Mouse (Mus musculus) hindbrain, embryonic 10.5 days (tissue): Measurements from ENCODE around the gene Frmd8. TPM values are rescaled to one million over a fixed set of nuclear protein-coding genes. Genes with fewer than 3 reads are reported as not detected.

Source experiments
- DNase-seq: peaks from one replicate; pipeline ENCODE4 v3.0.0-alpha.2; 2017; ENCODE audit warnings: low spot score
- H3K27ac ChIP-seq: fragments of 300-500 bp; sonication (generic); 2 replicates; pipeline ENCODE4 v1.5.1; 2016; ENCODE audit warnings: mild to moderate bottlenecking, moderate library complexity
- H3K27me3 ChIP-seq: fragments of 300-500 bp; sonication (generic); 2 replicates; pipeline ENCODE4 v1.6.1; 2016; ENCODE audit warnings: mild to moderate bottlenecking; ENCODE audit not compliant: poor library complexity, insufficient read depth, severe bottlenecking
- H3K36me3 ChIP-seq: fragments of 300-500 bp; sonication (generic); 2 replicates; pipeline ENCODE4 v1.6.1; 2016; ENCODE audit warnings: mild to moderate bottlenecking, moderate library complexity
- H3K4me1 ChIP-seq: fragments of 300-500 bp; sonication (generic); replicated peaks from 2 replicates; pipeline ENCODE4 v1.6.1; 2016; ENCODE audit warnings: mild to moderate bottlenecking
- H3K4me3 ChIP-seq: fragments of 300-500 bp; sonication (generic); 2 replicates; pipeline ENCODE4 v1.5.1; 2016; ENCODE audit warnings: mild to moderate bottlenecking, moderate library complexity
- H3K9me3 ChIP-seq: fragments of 300-500 bp; sonication (generic); 2 replicates; pipeline ENCODE4 v1.6.1; 2016; ENCODE audit warnings: mild to moderate bottlenecking, moderate library complexity
- WGBS: fragments of 180-500 bp; shearing (Covaris S2); methylation state at CpG from one replicate; pipeline ENCODE4 v1.1.7; 2016; 5-methylcytosine and 5-hydroxymethylcytosine counted together
- polyA plus RNA-seq: library from polyadenylated mRNA; unstranded; fragments of >200 nt; fragmentation: Nextera tagmentation; extraction: Ambion mirVana; gene quantifications from 2 replicates; pipeline ENCODE4 v1.2.1, GENCODE M21; 2016

Frmd8 gene
- polyA plus RNA-seq, 1 experiment from 2014 or later, result 37.2 TPM

- Histone ChIP-seq H3K9me3 (peaks cover 2% of the 10 kb centered on the region; the same call in 1 of the 2 replicates), H3K27ac (0 out of 2 replicates have a peak overlapping the region, but pooled peaks have one; percentile 3), H3K4me3 (no peak overlapping the region), H3K36me3 (peaks cover 95% of the 10 kb centered on the region), H3K4me1 (peaks cover 8% of the 10 kb centered on the region; the same call in 1 of the 2 replicates), H3K27me3 (no peaks in the 10 kb centered on the region)
- DNase-seq, result no peak
- 73% methylated on average over 9 of the region's 9 CpGs for WGBS
These were observed 18.5 kb downstream of the Frmd8 start for GRCm38 (mm10) chr19:5856604-5857003.

- no peak for DNase-seq
- Histone ChIP-seq H3K4me3 (no peak overlapping the region), H3K27me3 (no peaks in the 10 kb centered on the region), H3K9me3 (no peaks in the 10 kb centered on the region), H3K27ac (no peak overlapping the region; the same call in 1 of the 2 replicates), H3K36me3 (peaks cover 56% of the 10 kb centered on the region), H3K4me1 (peaks cover 42% of the 10 kb centered on the region)
- WGBS, result 87% methylated on average over 12 of the region's 12 CpGs
These were observed 22.9 kb downstream of the Frmd8 start for GRCm38 (mm10) chr19:5852035-5852722.

GRCm38 (mm10) chr19:5851481-5851971 lies 23.5 kb downstream of the Frmd8 start:
- peaks cover 49% of the 10 kb centered on the region for H3K4me1 ChIP-seq
- no peak overlapping the region; the same call in 1 of the 2 replicates for H3K4me3 ChIP-seq
- no peaks in the 10 kb centered on the region for H3K27me3 ChIP-seq
- peak overlapping the region; percentile 51 for H3K27ac ChIP-seq
- H3K36me3 ChIP-seq, result peaks cover 49% of the 10 kb centered on the region
- 74% methylated on average over 5 of the region's 5 CpGs for WGBS
- no peaks in the 10 kb centered on the region for H3K9me3 ChIP-seq
- no peak for DNase-seq

GRCm38 (mm10) chr19:5850860-5851259 lies 24.2 kb downstream of the Frmd8 start:
- no peak overlapping the region for H3K27ac ChIP-seq
- no peak for DNase-seq
- WGBS, result 87% methylated on average over 3 of the region's 3 CpGs
- H3K4me1 ChIP-seq, result peaks cover 55% of the 10 kb centered on the region
- H3K36me3 ChIP-seq, result peaks cover 43% of the 10 kb centered on the region
- no peak overlapping the region for H3K4me3 ChIP-seq
- no peaks in the 10 kb centered on the region for H3K9me3 ChIP-seq
- no peaks in the 10 kb centered on the region for H3K27me3 ChIP-seq

- Histone ChIP-seq H3K36me3 (peaks cover 34% of the 10 kb centered on the region), H3K4me3 (peak overlapping the region; percentile 27; the same call in 1 of the 2 replicates), H3K27me3 (no peaks in the 10 kb centered on the region), H3K27ac (peak overlapping the region; percentile 96), H3K9me3 (no peaks in the 10 kb centered on the region), H3K4me1 (peaks cover 64% of the 10 kb centered on the region)
- DNase-seq, result peak; percentile 90
- WGBS, result 32% methylated on average over 11 of the region's 11 CpGs
These were observed 25.1 kb downstream of the Frmd8 start for GRCm38 (mm10) chr19:5849843-5850527.

GRCm38 (mm10) chr19:5848826-5849672 lies 26.0 kb downstream of the Frmd8 start:
- peaks cover 27% of the 10 kb centered on the region for H3K36me3 ChIP-seq
- peak overlapping the region; percentile 96 for H3K27ac ChIP-seq
- peak overlapping the region; percentile 48 for H3K4me3 ChIP-seq
- H3K9me3 ChIP-seq, result no peaks in the 10 kb centered on the region
- H3K4me1 ChIP-seq, result peaks cover 74% of the 10 kb centered on the region
- no peaks in the 10 kb centered on the region for H3K27me3 ChIP-seq
- peak; percentile 48 for DNase-seq
- 37% methylated on average over 13 of the region's 13 CpGs for WGBS

- H3K9me3 ChIP-seq, result no peaks in the 10 kb centered on the region
- H3K36me3 ChIP-seq, result peaks cover 21% of the 10 kb centered on the region
- DNase-seq, result peak; percentile 18
- H3K4me1 ChIP-seq, result peaks cover 82% of the 10 kb centered on the region
- H3K27me3 ChIP-seq, result no peaks in the 10 kb centered on the region
- peak overlapping the region; percentile 48 for H3K4me3 ChIP-seq
- peak overlapping the region; percentile 96 for H3K27ac ChIP-seq
- 58% methylated on average over 14 of the region's 14 CpGs for WGBS
These were observed 26.8 kb downstream of the Frmd8 start for GRCm38 (mm10) chr19:5848032-5848825.

- DNase-seq, result no peak
- H3K27me3 ChIP-seq, result no peaks in the 10 kb centered on the region
- peaks cover 13% of the 10 kb centered on the region for H3K36me3 ChIP-seq
- 35% methylated on average over 4 of the region's 4 CpGs for WGBS
- H3K27ac ChIP-seq, result peak overlapping the region; percentile 96
- peaks cover 90% of the 10 kb centered on the region for H3K4me1 ChIP-seq
- H3K4me3 ChIP-seq, result peak overlapping the region; percentile 48
- no peaks in the 10 kb centered on the region for H3K9me3 ChIP-seq
These were observed 27.7 kb downstream of the Frmd8 start for GRCm38 (mm10) chr19:5847306-5847796.

GRCm38 (mm10) chr19:5846557-5847305 lies 28.3 kb downstream of the Frmd8 start:
- WGBS, result 5% methylated on average over 16 of the region's 16 CpGs
- peak overlapping the region; percentile 48 for H3K4me3 ChIP-seq
- H3K9me3 ChIP-seq, result no peaks in the 10 kb centered on the region
- DNase-seq, result peak; percentile 89
- peak overlapping the region; percentile 96 for H3K27ac ChIP-seq
- H3K36me3 ChIP-seq, result peaks cover 6% of the 10 kb centered on the region
- peaks cover 90% of the 10 kb centered on the region for H3K4me1 ChIP-seq
- no peaks in the 10 kb centered on the region for H3K27me3 ChIP-seq

GRCm38 (mm10) chr19:5846154-5846553 lies 28.9 kb downstream of the Frmd8 start:
- under 1% methylated on average over 7 of the region's 7 CpGs for WGBS
- peak overlapping the region; percentile 48 for H3K4me3 ChIP-seq
- H3K27me3 ChIP-seq, result no peaks in the 10 kb centered on the region
- peaks cover 92% of the 10 kb centered on the region for H3K4me1 ChIP-seq
- H3K36me3 ChIP-seq, result peaks cover under 1% of the 10 kb centered on the region; the same call in 1 of the 2 replicates
- peak overlapping the region; percentile 96 for H3K27ac ChIP-seq
- no peaks in the 10 kb centered on the region for H3K9me3 ChIP-seq
- no peak for DNase-seq
